Comparison of ENCODE assay signal across 13 mouse cellular contexts in genomic region chr4:107249471-107249870, GRCm38 (mm10). TPM values are rescaled to one million over a fixed set of nuclear protein-coding genes. Genes with fewer than 3 reads are reported as not detected.
A peak's percentile ranks its signal among the peaks of the same experiment; 100 is the strongest.
DNase-seq lines count a peak whose midpoint lies in the region; ATAC-seq and TF ChIP-seq lines count a peak whose summit lies in the region.
"Had no signal": no experiment of that assay in that cellular context is flagged by ENCODE, and none has a peak within 500 bp of the region (broad histone marks: within the 10 kb centered on the region; RNA-seq: fewer than 3 reads in every experiment).

No protein-coding gene starts in this region.

- no peak for TF ChIP-seq CTCF in CH12.LX (conservative IDR thresholded peaks at IDR 0.05 in 1 of 2, IDR thresholded peaks at IDR 0.05 in 1 of 2; ENCODE audit: low read depth in 2 of 2, low read length in 2 of 2)

- H3K79me2 ChIP-seq in CH12.LX (replicated peaks; ENCODE audit: control insufficient read depth, extremely low read depth, insufficient read depth, poor library complexity, severe bottlenecking), result peaks cover 6% of the 10 kb centered on the region

- no peak overlapping the region for H3K4me3 ChIP-seq in hindbrain, embryonic 15.5 days
- no peak overlapping the region for H3K4me3 ChIP-seq in hindbrain, embryonic 11.5 days (ENCODE audit: low read depth, low read length)
- no peak overlapping the region for H3K4me3 ChIP-seq in CH12.LX (replicated peaks in 1 of 3; ENCODE audit: low read depth in 2 of 3, low read length in 2 of 3, poor library complexity in 1 of 3)
- no peak overlapping the region for H3K4me3 ChIP-seq in intestine, embryonic 15.5 days (replicated peaks)

- 0 out of 2 replicates have a peak overlapping the region, but pooled peaks have one; percentile 19 for H3K27ac ChIP-seq in hindbrain, embryonic 15.5 days (replicated peaks)
- H3K27ac ChIP-seq in hindbrain, embryonic 11.5 days (ENCODE audit: low read depth, low read length), result no peak overlapping the region
- no peak overlapping the region for H3K27ac ChIP-seq in CH12.LX (ENCODE audit: insufficient read depth, low read depth)
- no peak overlapping the region for H3K27ac ChIP-seq in intestine, embryonic 15.5 days
- H3K27ac ChIP-seq: liver, embryonic 14.5 days had no signal

- H3K9me3 ChIP-seq in hindbrain, embryonic 15.5 days, result no peaks in the 10 kb centered on the region
- H3K9me3 ChIP-seq in hindbrain, embryonic 11.5 days (ENCODE audit: control insufficient read depth, low read length), result no peaks in the 10 kb centered on the region
- H3K9me3 ChIP-seq in CH12.LX (replicated peaks; ENCODE audit: low read length), result no peaks in the 10 kb centered on the region
- no peaks in the 10 kb centered on the region for H3K9me3 ChIP-seq in intestine, embryonic 15.5 days

- DNase-seq in embryo, embryonic 11 days, result peak; percentile 12
- DNase-seq in embryo, embryonic 10 days (ENCODE audit: low spot score), result no peak
- DNase-seq in hindbrain, embryonic 11.5 days (ENCODE audit: low spot score), result no peak
- DNase-seq in CH12.LX (ENCODE audit: extremely low read depth), result peak; percentile 19
- DNase-seq in lung, postnatal 4 days, result peak; percentile 20 to 61
- DNase-seq: B cell, adult 2 months had no signal

- TF ChIP-seq RAD21 in CH12.LX (IDR thresholded peaks at IDR 0.05; ENCODE audit: low read depth, low read length), result no peak

- dilution Hi-C loops in CH12.LX (cut with MboI; ENCODE audit: extremely low pct_ligation_motif_present, extremely low pct_unique_long_range_greater_than_20kb, low sequenced_read_pairs), result no loop called here

- TF ChIP-seq POLR2A in CH12.LX (IDR thresholded peaks at IDR 0.05; ENCODE audit: low read depth, low read length), result no peak

- H3K4me1 ChIP-seq in hindbrain, embryonic 15.5 days (replicated peaks), result peaks cover 45% of the 10 kb centered on the region
- H3K4me1 ChIP-seq in hindbrain, embryonic 11.5 days (replicated peaks; ENCODE audit: control insufficient read depth, insufficient read depth, low read length), result no peaks in the 10 kb centered on the region
- H3K4me1 ChIP-seq in CH12.LX (ENCODE audit: control insufficient read depth in 1 of 2, insufficient read depth in 2 of 2), result peaks cover 0 to 39% of the 10 kb centered on the region in 2 experiments; a peak in 2 of 4 replicates
- H3K4me1 ChIP-seq in intestine, embryonic 15.5 days (replicated peaks), result peaks cover 21% of the 10 kb centered on the region

- no peak for TF ChIP-seq EP300 in CH12.LX (IDR thresholded peaks at IDR 0.05; ENCODE audit: low read length)

- H3K9ac ChIP-seq in hindbrain, embryonic 15.5 days, result no peak overlapping the region
- no peak overlapping the region for H3K9ac ChIP-seq in hindbrain, embryonic 11.5 days (ENCODE audit: low read depth, low read length)
- H3K9ac ChIP-seq in CH12.LX (ENCODE audit: insufficient read depth, low read depth), result no peak overlapping the region
- no peak overlapping the region for H3K9ac ChIP-seq in intestine, embryonic 15.5 days
- H3K9ac ChIP-seq: liver, embryonic 14.5 days had no signal

- H3K36me3 ChIP-seq in hindbrain, embryonic 15.5 days, result peaks cover 14% of the 10 kb centered on the region; the same call in 1 of the 2 replicates
- no peaks in the 10 kb centered on the region for H3K36me3 ChIP-seq in hindbrain, embryonic 11.5 days (ENCODE audit: control insufficient read depth, insufficient read depth, low read length)
- H3K36me3 ChIP-seq in CH12.LX (replicated peaks in 1 of 2; ENCODE audit: control insufficient read depth in 1 of 2, insufficient read depth in 1 of 2, low read length in 1 of 2), result peaks cover 5 to 26% of the 10 kb centered on the region in 2 experiments
- H3K36me3 ChIP-seq in intestine, embryonic 15.5 days, result no peaks in the 10 kb centered on the region

- H3K4me2 ChIP-seq in hindbrain, embryonic 15.5 days, result no peak overlapping the region
- no peak overlapping the region for H3K4me2 ChIP-seq in hindbrain, embryonic 11.5 days (replicated peaks; ENCODE audit: low read depth, low read length)
- no peak overlapping the region for H3K4me2 ChIP-seq in CH12.LX (ENCODE audit: insufficient read depth, low read depth, poor library complexity, severe bottlenecking)
- H3K4me2 ChIP-seq in intestine, embryonic 15.5 days (replicated peaks), result no peak overlapping the region

- H3K27me3 ChIP-seq in hindbrain, embryonic 15.5 days, result no peaks in the 10 kb centered on the region
- H3K27me3 ChIP-seq in hindbrain, embryonic 11.5 days (ENCODE audit: control insufficient read depth, insufficient read depth, low read length), result no peaks in the 10 kb centered on the region
- no peaks in the 10 kb centered on the region for H3K27me3 ChIP-seq in CH12.LX (replicated peaks)
- no peaks in the 10 kb centered on the region for H3K27me3 ChIP-seq in intestine, embryonic 15.5 days (replicated peaks)

- 31% methylated on average over 2 of the region's 2 CpGs for WGBS in hindbrain, embryonic 15.5 days
- 72% methylated on average over 2 of the region's 2 CpGs for WGBS in hindbrain, embryonic 11.5 days
- 39% methylated on average over 2 of the region's 2 CpGs for WGBS in intestine, embryonic 15.5 days

- no peak for ATAC-seq in hindbrain, embryonic 15.5 days (ENCODE audit: low FRiP score, low read depth)
- ATAC-seq in hindbrain, embryonic 11.5 days (ENCODE audit: low FRiP score), result no peak
- no peak for ATAC-seq in intestine, embryonic 15.5 days
- ATAC-seq in inflammation-experienced regulatory T-cells, adult 6 months, result no peak

- in situ Hi-C loops in CH12.LX (cut with MboI; ENCODE audit: low pct_ligation_motif_present, low pct_unique_long_range_greater_than_20kb, low sequenced_read_pairs), result no loop called here

TF ChIP-seq in CH12.LX, 34 proteins besides CTCF, POLR2A, EP300 and RAD21:
- TF ChIP-seq JUND (conservative IDR thresholded peaks at IDR 0.05; ENCODE audit: low read depth, low read length), result no peak
- TF ChIP-seq CHD1 (IDR thresholded peaks at IDR 0.05; ENCODE audit: low read depth, low read length), result no peak
- no peak for TF ChIP-seq HCFC1 (IDR thresholded peaks at IDR 0.05; ENCODE audit: low read depth, low read length)
- TF ChIP-seq E2F4 (IDR thresholded peaks at IDR 0.05; ENCODE audit: insufficient replicate concordance, low read depth, low read length), result no peak
- TF ChIP-seq KAT2A (IDR thresholded peaks at IDR 0.05; ENCODE audit: insufficient replicate concordance, low read length), result no peak
- no peak for TF ChIP-seq SMC3 (IDR thresholded peaks at IDR 0.05; ENCODE audit: low read depth, low read length)
- no peak for TF ChIP-seq ETS1 (conservative IDR thresholded peaks at IDR 0.05; ENCODE audit: low read depth, low read length)

RNA-seq across cellular contexts. Expression of gene Lrrc42, which starts 3.9 kb away (rescaled TPM):
- 48.6 and 55.5 TPM in 2 replicates for polyA plus RNA-seq in hindbrain, embryonic 15.5 days (2015; fragmentation: Nextera tagmentation; extraction: Ambion mirVana)
- 79.1 and 83.0 TPM in 2 replicates for polyA plus RNA-seq in hindbrain, embryonic 11.5 days (2014; fragmentation: Nextera tagmentation; extraction: Ambion mirVana)
- total RNA-seq in CH12.LX (2012; rRNA removed) (13.0 and 13.7 TPM in 2 replicates), CH12.LX (2014; rRNA removed) (15.3 and 24.9 TPM in 2 replicates)
- 48.2 and 72.9 TPM in 2 replicates for polyA plus RNA-seq in CH12.LX (2012; ENCODE audit: insufficient read length, low read depth)
- 53.5 TPM in 2 replicates for polyA plus RNA-seq in intestine, embryonic 15.5 days (2015; fragmentation: Nextera tagmentation; extraction: Ambion mirVana)
- polyA plus RNA-seq in inflammation-experienced regulatory T-cells, adult 6 months (2017; shearing (Covaris generic)), result 10 to 100 TPM; 18.8 to 25.8 (median 24.0) TPM

RNA-seq across cellular contexts. Expression of gene Hspb11, which starts 3.9 kb away (rescaled TPM):
- 34.8 and 37.3 TPM in 2 replicates for polyA plus RNA-seq in hindbrain, embryonic 15.5 days (2015; fragmentation: Nextera tagmentation; extraction: Ambion mirVana)
- 32.0 and 39.3 TPM in 2 replicates for polyA plus RNA-seq in hindbrain, embryonic 11.5 days (2014; fragmentation: Nextera tagmentation; extraction: Ambion mirVana)
- total RNA-seq in CH12.LX (2012; rRNA removed), result 35.4 and 46.3 TPM in 2 replicates
- 38.7 and 40.7 TPM in 2 replicates for total RNA-seq in CH12.LX (2014; rRNA removed)
- polyA plus RNA-seq in CH12.LX (2012; ENCODE audit: insufficient read length, low read depth), result 19.7 and 20.2 TPM in 2 replicates
- polyA plus RNA-seq in intestine, embryonic 15.5 days (2015; fragmentation: Nextera tagmentation; extraction: Ambion mirVana), result 29.4 and 31.9 TPM in 2 replicates
- polyA plus RNA-seq in inflammation-experienced regulatory T-cells, adult 6 months (2017; shearing (Covaris generic)), result 10 to 100 TPM; 25.5 to 30.0 (median 25.5) TPM

RNA-seq across cellular contexts. Expression of gene Ldlrad1, which starts 40.5 kb away (rescaled TPM):
- not detected in 2 replicates for polyA plus RNA-seq in hindbrain, embryonic 15.5 days (2015; fragmentation: Nextera tagmentation; extraction: Ambion mirVana)
- not detected in 2 replicates for polyA plus RNA-seq in hindbrain, embryonic 11.5 days (2014; fragmentation: Nextera tagmentation; extraction: Ambion mirVana)
- total RNA-seq in CH12.LX (2012; rRNA removed), result not detected in 2 replicates
- total RNA-seq in CH12.LX (2014; rRNA removed), result not detected in 2 replicates
- not detected in 2 replicates for polyA plus RNA-seq in CH12.LX (2012; ENCODE audit: insufficient read length, low read depth)
- polyA plus RNA-seq in intestine, embryonic 15.5 days (2015; fragmentation: Nextera tagmentation; extraction: Ambion mirVana), result not detected in 2 replicates
- polyA plus RNA-seq in inflammation-experienced regulatory T-cells, adult 6 months (2017; shearing (Covaris generic)), result under 1 TPM in 1 of 3 experiments, not detected in 2; 0.57 TPM
- total RNA-seq: left cerebral cortex, adult 18-20 months had no signal
- polyA plus RNA-seq: kidney, adult 2 months; liver, embryonic 14.5 days; neural tube, embryonic 11.5 days had no signal

RNA-seq across cellular contexts. Expression of gene Dio1, which starts 57.5 kb away (rescaled TPM):
- polyA plus RNA-seq in hindbrain, embryonic 15.5 days (2015; fragmentation: Nextera tagmentation; extraction: Ambion mirVana), result not detected in 2 replicates
- polyA plus RNA-seq in hindbrain, embryonic 11.5 days (2014; fragmentation: Nextera tagmentation; extraction: Ambion mirVana), result not detected in 2 replicates
- total RNA-seq in CH12.LX (2012; rRNA removed) (0.25 and 0.38 TPM in 2 replicates), CH12.LX (2014; rRNA removed) (1.3 and 1.7 TPM in 2 replicates)
- polyA plus RNA-seq in CH12.LX (2012; ENCODE audit: insufficient read length, low read depth), result 0.23 and 0.67 TPM in 2 replicates
- polyA plus RNA-seq in intestine, embryonic 15.5 days (2015; fragmentation: Nextera tagmentation; extraction: Ambion mirVana), result 1.5 and 1.9 TPM in 2 replicates
- not detected for polyA plus RNA-seq in inflammation-experienced regulatory T-cells, adult 6 months (2017; shearing (Covaris generic))
- total RNA-seq: left cerebral cortex, adult 18-20 months had no signal
- polyA plus RNA-seq: liver, embryonic 14.5 days; neural tube, embryonic 11.5 days had no signal

Comparison
In these comparisons a context has a peak if more than half of its experiments do, and no peak if none do; other contexts are left out.
1. DNase-seq: peak in embryo, embryonic 11 days (single experiment), CH12.LX (single experiment) and lung, postnatal 4 days (2 of 2); none in embryo, embryonic 10 days (single experiment) and hindbrain, embryonic 11.5 days (single experiment).